Mouse (Mus musculus) megakaryocyte, adult 5-6 weeks (primary cell): ENCODE results near the gene Akap2. TPM values are rescaled to one million over a fixed set of nuclear protein-coding genes. Genes with fewer than 3 reads are reported as not detected.
A peak's percentile ranks its signal among the peaks of the same experiment; 100 is the strongest.

Source experiments
- ATAC-seq: 2 replicates; pipeline ENCODE4 v1.8.0; 2016; ENCODE audit warnings: mild to moderate bottlenecking, inconsistent platforms; ENCODE audit not compliant: poor library complexity, severe bottlenecking
- total RNA-seq, 2 experiments: library from RNA; stranded (forward) in 1 of 2; stranded (reverse) in 1 of 2; fragments of 153-499, 151-499 nt in 1 of 2; fragments of 221-1000, 200-1000 nt in 1 of 2; gene quantifications; 2 replicates each; pipeline versions ENCODE4 v1.2.3 to v1.2.4; 2015 to 2017

The Akap2 gene
- total RNA-seq, 2 experiments from 2014 or later: 0.27 TPM; not detected in 1

DNA sequence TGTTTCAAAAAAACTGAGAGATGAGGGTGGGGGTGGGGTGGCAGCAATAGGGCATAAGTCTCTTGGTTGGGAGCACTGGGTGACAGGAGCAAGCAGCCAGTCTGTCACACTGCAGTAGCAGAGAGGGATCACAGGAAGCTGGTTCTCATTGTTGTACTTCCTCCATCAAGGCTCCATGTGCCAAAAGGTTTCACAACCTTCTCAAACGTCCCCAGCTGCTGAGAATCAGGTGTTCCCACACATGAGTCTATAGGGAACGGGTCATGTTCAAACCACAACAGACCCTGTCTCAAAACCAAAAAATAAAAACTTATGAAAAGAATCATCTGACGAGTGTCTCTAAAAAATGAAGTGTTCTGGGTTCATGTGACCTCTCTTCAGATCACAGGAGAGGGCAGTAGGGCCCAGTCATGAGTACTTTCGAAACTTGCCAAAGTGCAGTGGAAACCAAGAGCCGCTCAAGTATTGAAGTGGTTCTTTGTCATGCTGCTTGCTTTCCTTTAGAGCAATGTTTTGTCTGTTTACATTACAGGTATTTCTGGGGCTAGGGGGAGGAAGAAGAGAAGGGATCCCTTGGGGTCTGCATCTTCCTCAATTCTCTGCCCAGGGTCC lies 213.2 kb downstream of the Akap2 start:
- peak; percentile 79 for ATAC-seq

DNA sequence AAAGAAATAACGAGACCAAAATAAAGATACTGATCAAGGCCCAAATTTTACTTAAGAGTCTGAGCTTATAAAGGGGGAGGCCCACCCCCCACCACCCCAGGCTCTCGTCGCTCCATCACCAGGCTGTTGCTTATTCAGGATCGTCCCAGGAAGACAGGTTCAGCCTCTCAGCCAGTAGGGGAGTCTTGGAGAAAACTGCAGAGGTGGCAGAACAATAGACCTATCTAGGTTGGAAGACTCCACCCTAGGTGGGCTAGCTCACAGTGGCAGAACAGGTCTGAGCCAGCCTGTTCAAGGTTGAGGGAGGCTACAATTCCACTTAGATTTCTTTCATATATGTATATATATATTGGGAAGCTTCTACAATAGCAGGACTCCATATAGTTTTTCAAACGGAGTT lies 216.7 kb downstream of the Akap2 start:
- ATAC-seq: no peak

DNA sequence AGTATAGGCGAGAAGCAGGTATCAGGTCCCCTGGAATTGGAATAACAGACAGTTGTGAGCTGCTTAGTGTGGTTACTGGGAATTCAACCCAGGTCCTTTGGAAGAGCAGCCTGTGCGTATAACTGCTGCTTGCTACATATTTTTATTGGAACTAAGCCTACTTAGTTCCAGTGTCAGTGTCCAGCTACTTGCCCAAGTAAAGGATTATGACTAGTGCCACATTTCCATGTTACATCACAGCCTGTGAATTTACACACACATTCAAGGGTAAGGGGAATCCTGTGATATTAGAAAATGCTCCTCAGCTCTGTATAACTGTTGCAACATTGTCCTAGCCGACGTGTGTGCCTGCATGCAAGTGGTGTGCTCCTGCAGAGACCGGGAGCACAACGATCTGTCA lies 219.8 kb downstream of the Akap2 start:
- ATAC-seq: no peak

DNA sequence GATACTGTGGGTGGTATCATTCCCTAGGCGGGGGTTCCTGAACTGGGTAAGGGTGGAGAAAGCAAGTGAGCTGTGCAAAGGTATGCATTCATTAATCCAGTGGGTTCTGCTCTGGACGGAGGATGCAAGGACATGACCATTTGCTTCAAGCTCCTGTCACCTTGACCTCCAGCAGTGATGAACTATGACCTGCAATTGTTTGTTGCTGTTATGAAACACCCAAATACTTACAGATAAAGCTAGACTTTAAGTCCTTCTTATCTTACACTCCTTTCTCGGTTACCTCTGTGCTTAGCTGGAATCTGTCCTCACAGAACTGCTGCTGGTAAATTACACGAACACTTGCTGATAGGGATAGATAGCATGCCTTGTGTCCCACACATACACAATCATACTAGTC lies 223.2 kb downstream of the Akap2 start:
- no peak for ATAC-seq

DNA sequence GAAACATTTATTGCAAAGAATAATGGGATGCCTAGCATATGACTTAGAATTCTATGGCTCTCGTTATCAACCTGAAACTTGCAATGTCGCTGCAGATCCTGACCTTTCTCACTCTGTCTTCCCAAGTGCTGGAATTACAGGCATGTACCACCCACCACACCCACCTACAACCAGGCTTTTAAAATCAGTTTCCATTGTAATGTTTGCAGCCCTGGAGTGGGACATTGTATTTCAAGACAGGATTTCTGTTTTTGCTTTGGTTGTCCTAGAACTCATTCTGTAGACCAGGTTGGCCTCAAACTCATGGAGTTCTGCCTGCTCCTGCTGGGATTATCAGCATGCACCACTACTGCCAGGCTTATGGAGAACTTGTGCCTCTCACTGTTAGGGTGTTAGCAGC lies 225.4 kb downstream of the Akap2 start:
- ATAC-seq: no peak

Other genes starting within 250 kb of the Akap2 start
- gene Pakap, start 149.5 kb upstream of the Akap2 start, total RNA-seq (2015): not detected in 2 replicates
- not detected in 2 replicates for gene Pakap, start 149.5 kb upstream of the Akap2 start, total RNA-seq (2017)
- 0.27 TPM in 1 of 2 replicates, not detected in the other for gene D630039A03Rik, start 198.6 kb downstream of the Akap2 start, total RNA-seq (2015)
- not detected in 2 replicates for gene D630039A03Rik, start 198.6 kb downstream of the Akap2 start, total RNA-seq (2017)
- 434 and 449 TPM in 2 replicates for gene Txn1, start 238.8 kb downstream of the Akap2 start, total RNA-seq (2015)
- gene Txn1, start 238.8 kb downstream of the Akap2 start, total RNA-seq (2017): 184 and 195 TPM in 2 replicates